Mouse (Mus musculus): ENCODE results near the gene Zfhx3. TPM values are rescaled to one million over a fixed set of nuclear protein-coding genes. Genes with fewer than 3 reads are reported as not detected.

Zfhx3 gene
- total RNA-seq, 2 experiments from 2014 or later = 3.4 to 4.3 TPM

- peak; percentile 35 to 57 for DNase-seq (ENCODE audit: extremely low spot score in 1 of 2, low spot score in 1 of 2)
Measured at GRCm38 (mm10) chr8:108011516-108011915, 69.1 kb downstream of the Zfhx3 start.

DNA sequence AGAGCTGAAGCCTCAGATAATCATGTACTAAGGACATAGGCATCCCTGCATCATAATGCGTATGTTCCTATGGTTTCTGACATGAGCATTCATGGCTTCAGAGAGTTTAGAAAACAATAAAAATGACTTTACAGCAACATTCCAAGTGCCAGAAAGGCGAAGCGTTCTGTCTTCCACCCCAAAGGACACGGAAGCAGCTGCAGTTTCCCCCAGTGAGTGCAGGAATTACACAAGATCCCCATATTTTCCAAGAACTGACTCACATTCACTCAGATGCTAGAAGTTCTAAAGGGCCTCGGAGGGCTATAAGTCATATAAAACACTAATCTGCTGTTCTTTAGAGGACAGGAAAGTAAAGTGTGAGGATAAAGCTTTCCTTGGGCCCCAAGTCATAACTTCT, 75.3 kb downstream of the Zfhx3 start:
- no peak for DNase-seq (ENCODE audit: extremely low spot score in 1 of 2, low spot score in 1 of 2)

- DNase-seq (ENCODE audit: extremely low spot score in 1 of 2, low spot score in 1 of 2) = no peak
Measured at GRCm38 (mm10) chr8:108019651-108020050, 77.2 kb downstream of the Zfhx3 start.

- no peak for DNase-seq (ENCODE audit: extremely low spot score in 1 of 2, low spot score in 1 of 2)
Measured at GRCm38 (mm10) chr8:108022404-108022803, 80.0 kb downstream of the Zfhx3 start.

DNA sequence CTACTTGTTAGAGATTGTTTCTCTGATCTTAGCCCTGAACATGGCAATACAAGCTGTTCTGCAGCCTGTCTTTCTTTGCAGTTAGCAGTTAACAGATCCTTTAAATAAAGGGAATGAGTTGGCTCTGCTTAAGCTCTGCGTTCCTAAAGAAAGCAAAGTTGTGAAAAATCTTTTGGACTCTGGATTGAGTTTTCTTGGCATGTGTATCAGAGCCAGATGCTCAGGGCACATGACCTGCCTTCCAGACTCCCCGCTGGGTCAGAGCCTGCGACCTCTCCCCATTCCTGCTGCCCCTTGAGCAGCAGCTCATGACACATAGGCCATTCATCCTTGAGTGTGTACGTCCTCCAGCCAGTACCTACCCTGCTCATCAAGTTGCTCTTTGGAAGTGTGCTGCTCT, 81.9 kb downstream of the Zfhx3 start:
- no peak for DNase-seq (ENCODE audit: extremely low spot score in 1 of 2, low spot score in 1 of 2)

DNA sequence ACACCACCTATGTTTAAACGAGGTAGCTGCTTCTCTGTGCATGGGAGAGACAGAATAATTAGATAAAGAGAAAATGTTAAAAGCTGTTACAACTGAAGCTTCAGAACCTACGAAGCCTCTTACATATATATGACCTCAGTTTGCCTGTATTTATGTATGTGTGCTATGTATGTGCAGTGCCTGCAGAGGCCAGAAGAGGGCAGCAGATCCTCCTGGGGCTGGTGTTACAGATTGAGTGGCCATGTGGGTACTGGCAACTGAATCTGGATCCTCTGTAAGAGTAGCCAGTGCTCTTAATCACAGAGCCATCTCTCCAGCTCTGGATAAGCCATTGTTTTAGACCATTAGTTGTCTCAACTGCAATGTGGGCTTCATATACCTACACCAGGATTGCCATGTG, 82.8 kb downstream of the Zfhx3 start:
- no peak for DNase-seq (ENCODE audit: extremely low spot score in 1 of 2, low spot score in 1 of 2)

DNA sequence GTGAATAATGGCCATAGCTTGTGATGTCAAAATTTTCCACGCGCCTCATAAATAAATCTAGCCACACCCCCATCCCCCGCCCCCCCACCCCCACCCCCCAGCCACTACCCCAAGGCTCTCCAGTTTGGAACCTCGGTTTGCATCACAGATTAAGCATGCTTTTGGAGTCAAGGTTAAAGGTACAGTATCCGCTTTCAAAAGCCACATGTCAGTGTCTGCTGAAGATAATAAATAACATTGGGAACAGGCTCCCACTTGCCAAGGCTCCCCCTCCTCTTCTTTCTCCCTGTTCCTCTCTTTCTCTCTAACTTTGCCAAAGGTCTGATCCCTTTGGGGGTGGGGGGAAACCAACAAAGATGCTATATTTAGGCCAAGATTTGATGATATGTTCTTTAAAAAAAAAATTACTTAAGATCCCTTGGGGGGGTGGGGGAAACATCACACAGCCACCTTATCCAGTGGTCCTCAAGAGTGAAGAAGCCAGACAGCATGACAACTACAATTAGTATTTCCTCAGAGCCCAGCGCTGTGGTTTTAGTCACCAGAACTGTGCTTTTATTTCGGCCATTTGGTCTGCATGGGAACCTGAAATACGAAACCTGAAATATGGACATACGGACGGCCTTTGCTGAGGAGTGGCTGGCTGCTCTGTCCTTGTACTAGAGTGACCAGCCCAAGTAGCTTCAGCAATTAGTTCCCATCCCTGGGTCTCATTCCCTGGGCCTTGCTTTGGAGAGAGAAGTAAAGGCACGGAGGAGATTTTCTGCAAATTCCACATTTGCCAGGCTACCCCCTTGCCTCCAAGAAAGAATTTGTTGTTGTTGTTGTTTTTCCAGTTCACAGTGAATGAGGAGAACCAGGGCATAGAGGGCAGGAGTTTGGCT, 84.4 kb downstream of the Zfhx3 start:
- DNase-seq (ENCODE audit: extremely low spot score in 1 of 2, low spot score in 1 of 2) = no peak

GRCm38 (mm10) chr8:108027561-108028025, 85.1 kb downstream of the Zfhx3 start:
- DNase-seq (ENCODE audit: extremely low spot score in 1 of 2, low spot score in 1 of 2) = no peak

GRCm38 (mm10) chr8:108028440-108028839, 86.0 kb downstream of the Zfhx3 start:
- no peak for DNase-seq (ENCODE audit: extremely low spot score in 1 of 2, low spot score in 1 of 2)

- DNase-seq (ENCODE audit: extremely low spot score in 1 of 2, low spot score in 1 of 2) = no peak
Measured at GRCm38 (mm10) chr8:108031159-108031558, 88.7 kb downstream of the Zfhx3 start.

- no peak for DNase-seq (ENCODE audit: extremely low spot score in 1 of 2, low spot score in 1 of 2)
Measured at GRCm38 (mm10) chr8:108034070-108034469, 91.6 kb downstream of the Zfhx3 start.

- DNase-seq (ENCODE audit: extremely low spot score in 1 of 2, low spot score in 1 of 2) = no peak
Measured at GRCm38 (mm10) chr8:108034726-108035125, 92.3 kb downstream of the Zfhx3 start.

- DNase-seq (ENCODE audit: extremely low spot score in 1 of 2, low spot score in 1 of 2) = no peak
Measured at GRCm38 (mm10) chr8:108043618-108044017, 101.2 kb downstream of the Zfhx3 start.

DNA sequence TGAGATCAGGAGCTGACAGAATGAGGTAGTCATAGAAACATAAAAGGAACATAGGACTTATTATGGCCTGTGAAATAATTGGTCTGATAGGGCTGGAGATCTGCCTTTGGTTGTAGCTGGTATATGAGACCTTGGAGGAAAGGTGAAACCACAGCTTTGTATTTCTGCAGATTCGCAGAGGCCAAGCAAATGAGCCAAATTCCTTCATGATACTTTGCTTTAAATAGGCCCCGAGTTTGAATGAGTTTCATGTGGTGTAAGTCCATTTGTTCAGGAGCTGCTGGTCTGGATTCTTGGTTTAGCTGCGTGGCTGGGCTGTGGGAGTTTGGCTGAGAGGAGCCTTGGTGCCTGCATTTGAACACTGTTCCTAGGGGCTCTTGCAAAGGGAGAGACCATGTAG, 101.7 kb downstream of the Zfhx3 start:
- no peak for DNase-seq (ENCODE audit: extremely low spot score in 1 of 2, low spot score in 1 of 2)

DNA sequence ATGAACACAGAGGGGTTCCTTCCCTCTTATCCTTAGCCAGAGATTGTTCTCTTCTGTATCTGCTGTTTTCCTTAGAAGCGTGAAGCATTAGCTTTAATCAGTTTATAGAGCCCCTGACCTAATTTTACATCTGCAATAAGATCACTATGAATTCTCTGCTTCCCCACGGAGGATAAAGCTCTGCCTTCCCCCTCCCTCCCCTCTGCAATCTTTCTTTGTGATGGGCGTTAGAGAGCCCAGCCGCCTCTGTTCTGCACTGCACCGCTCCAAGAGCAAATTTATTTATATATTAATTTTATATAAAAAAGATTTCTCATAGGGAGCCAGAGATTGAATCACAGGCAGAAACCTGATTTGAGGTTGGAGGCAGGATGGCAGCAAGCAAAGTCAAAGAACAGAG, 113.8 kb downstream of the Zfhx3 start:
- no peak for DNase-seq (ENCODE audit: extremely low spot score in 1 of 2, low spot score in 1 of 2)

GRCm38 (mm10) chr8:108061972-108062371, 119.5 kb downstream of the Zfhx3 start:
- no peak for DNase-seq (ENCODE audit: extremely low spot score in 1 of 2, low spot score in 1 of 2)

DNA sequence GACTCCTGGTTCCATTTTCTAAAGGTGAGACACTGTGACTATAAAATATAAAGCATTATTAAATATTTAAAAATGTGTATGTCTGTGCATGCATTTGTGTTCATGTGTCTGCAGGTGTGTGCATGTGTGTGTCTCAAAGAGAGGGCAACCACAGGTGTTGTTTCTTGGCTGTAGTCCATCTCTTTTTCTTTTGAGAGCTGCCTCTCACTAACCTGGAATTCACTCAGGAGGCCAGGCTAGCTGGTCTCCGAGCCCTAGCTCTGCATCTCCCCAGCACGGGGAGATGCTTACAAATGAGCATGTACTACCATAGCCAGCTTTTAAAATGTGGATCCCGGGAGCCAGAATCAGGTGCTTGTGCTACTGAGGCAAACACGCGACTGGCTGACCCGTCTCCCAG, 124.7 kb downstream of the Zfhx3 start:
- no peak for DNase-seq (ENCODE audit: extremely low spot score in 1 of 2, low spot score in 1 of 2)

DNA sequence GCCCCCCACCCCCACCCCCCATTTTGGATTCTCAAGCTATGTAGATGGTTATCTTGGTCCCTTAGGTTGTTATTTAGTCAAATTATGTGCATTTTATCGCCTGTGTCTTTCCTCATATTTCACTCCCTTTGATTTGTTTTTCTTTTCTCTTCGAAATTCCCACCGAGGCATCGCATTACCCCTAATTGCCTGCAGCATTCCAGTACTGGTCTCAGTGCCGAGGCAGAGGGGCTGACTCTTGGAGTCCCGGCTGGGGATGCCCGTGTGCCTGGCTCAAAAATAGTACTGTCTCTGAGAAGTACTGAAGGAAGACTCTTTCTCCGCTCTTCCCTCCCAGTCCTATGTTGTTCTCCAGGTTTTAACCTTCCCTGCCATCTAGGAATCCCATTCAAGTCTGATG, 125.8 kb downstream of the Zfhx3 start:
- no peak for DNase-seq (ENCODE audit: extremely low spot score in 1 of 2, low spot score in 1 of 2)

- no peak for DNase-seq (ENCODE audit: extremely low spot score in 1 of 2, low spot score in 1 of 2)
Measured at GRCm38 (mm10) chr8:108070438-108070837, 128.0 kb downstream of the Zfhx3 start.

- no peak for DNase-seq (ENCODE audit: extremely low spot score in 1 of 2, low spot score in 1 of 2)
Measured at GRCm38 (mm10) chr8:108072126-108072746, 129.8 kb downstream of the Zfhx3 start.

GRCm38 (mm10) chr8:108072853-108073252, 130.4 kb downstream of the Zfhx3 start:
- DNase-seq (ENCODE audit: extremely low spot score in 1 of 2, low spot score in 1 of 2) = no peak

DNA sequence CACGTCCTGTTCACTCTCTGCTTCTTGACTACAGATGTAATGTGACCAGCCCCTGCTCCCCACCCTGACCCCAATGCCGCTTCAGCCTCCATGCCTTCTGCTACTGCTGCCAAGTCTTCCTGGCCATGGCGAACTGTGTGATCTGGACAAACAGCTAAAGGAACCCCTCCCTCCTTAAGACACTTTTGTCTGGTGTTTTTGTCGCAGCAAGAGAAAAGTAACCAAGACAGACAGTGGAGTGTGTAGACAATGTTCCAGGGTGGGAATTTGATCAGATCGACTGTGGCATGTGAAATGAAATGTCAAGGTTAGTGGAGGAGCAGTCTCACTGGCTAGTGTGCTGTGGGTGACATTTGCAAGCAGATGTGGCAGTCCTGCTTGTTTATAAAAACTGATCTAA, 132.7 kb downstream of the Zfhx3 start:
- no peak for DNase-seq (ENCODE audit: extremely low spot score in 1 of 2, low spot score in 1 of 2)

Data from layer of hippocampus, postnatal 25 days (tissue).